Comparison of ENCODE assay signal across 8 mouse cellular contexts in the genomic region with DNA sequence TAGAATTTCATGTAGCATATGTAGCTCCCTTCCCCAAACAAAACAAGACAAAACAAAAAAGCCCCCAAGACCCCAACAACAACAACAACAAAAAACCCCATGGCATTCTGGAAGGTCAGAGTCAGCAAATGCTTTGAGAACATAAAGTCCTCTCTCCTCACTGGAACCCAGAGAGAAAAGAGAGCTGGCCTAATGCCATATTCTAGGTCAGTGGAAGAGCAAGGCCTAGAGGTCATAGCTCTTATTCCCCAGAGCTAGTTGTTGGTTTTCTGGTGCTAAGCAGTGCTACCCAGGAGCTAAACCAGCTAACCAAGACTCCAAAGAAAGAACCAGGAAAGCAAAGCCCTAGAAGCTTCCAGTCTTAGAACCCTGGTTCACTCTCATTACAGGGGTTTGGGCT. TPM values are rescaled to one million over a fixed set of nuclear protein-coding genes. Genes with fewer than 3 reads are reported as not detected.
DNase-seq lines count a peak whose midpoint lies in the region; ATAC-seq lines count a peak whose summit lies in the region.

No protein-coding gene starts in this region.

- DNase-seq in lung, postnatal 4 days: no peak
- DNase-seq in forebrain, embryonic 14.5 days (ENCODE audit: low spot score): no peak
- peak; percentile 27 for DNase-seq in kidney, postnatal 14 days
- DNase-seq in embryo, embryonic 9.5 days (ENCODE audit: extremely low spot score): no peak
- DNase-seq in left cerebral cortex, adult 8-10 months (ENCODE audit: low spot score in 2 of 2): no peak
- no peak for DNase-seq in layer of hippocampus, adult 8-10 months (ENCODE audit: low spot score in 2 of 2)

- no peaks in the 10 kb centered on the region for H3K27me3 ChIP-seq in lung, embryonic 15.5 days
- no peaks in the 10 kb centered on the region for H3K27me3 ChIP-seq in forebrain, embryonic 14.5 days (replicated peaks; ENCODE audit: control insufficient read depth, insufficient read depth, low read length)
- H3K27me3 ChIP-seq in neural tube, embryonic 15.5 days (replicated peaks): no peaks in the 10 kb centered on the region

- no peaks in the 10 kb centered on the region for H3K9me3 ChIP-seq in lung, embryonic 15.5 days
- H3K9me3 ChIP-seq in forebrain, embryonic 14.5 days (replicated peaks; ENCODE audit: control insufficient read depth, low read length): no peaks in the 10 kb centered on the region
- H3K9me3 ChIP-seq in neural tube, embryonic 15.5 days (replicated peaks): no peaks in the 10 kb centered on the region

- H3K9ac ChIP-seq in lung, embryonic 15.5 days: peak overlapping the region; percentile 62
- peak overlapping the region; percentile 68 for H3K9ac ChIP-seq in forebrain, embryonic 14.5 days (ENCODE audit: low read length)
- peak overlapping the region; percentile 59 for H3K9ac ChIP-seq in neural tube, embryonic 15.5 days (replicated peaks)

- H3K27ac ChIP-seq in lung, embryonic 15.5 days: peak overlapping the region; percentile 92; the same call in 1 of the 2 replicates
- H3K27ac ChIP-seq in forebrain, embryonic 14.5 days (ENCODE audit: low read depth, low read length): no peak overlapping the region
- H3K27ac ChIP-seq in neural tube, embryonic 15.5 days (replicated peaks): peak overlapping the region; percentile 92

- H3K4me3 ChIP-seq in lung, embryonic 15.5 days: peak overlapping the region; percentile 66
- H3K4me3 ChIP-seq in forebrain, embryonic 14.5 days (ENCODE audit: low read depth, low read length): peak overlapping the region; percentile 50
- H3K4me3 ChIP-seq in neural tube, embryonic 15.5 days (replicated peaks): peak overlapping the region; percentile 58

- 0 out of 2 replicates have a peak, but pooled peaks cover 8% of the 10 kb centered on the region for H3K36me3 ChIP-seq in lung, embryonic 15.5 days
- H3K36me3 ChIP-seq in forebrain, embryonic 14.5 days (ENCODE audit: control insufficient read depth, insufficient read depth, low read length): peaks cover 15% of the 10 kb centered on the region
- peaks cover 14% of the 10 kb centered on the region for H3K36me3 ChIP-seq in neural tube, embryonic 15.5 days

- no peak for ATAC-seq in lung, embryonic 15.5 days (ENCODE audit: borderline replicate concordance, extremely low read depth, low FRiP score, low TSS enrichment)
- ATAC-seq in forebrain, embryonic 14.5 days: no peak
- ATAC-seq in neural tube, embryonic 15.5 days (ENCODE audit: low FRiP score): no peak

- peak overlapping the region; percentile 59 for H3K4me2 ChIP-seq in lung, embryonic 15.5 days
- H3K4me2 ChIP-seq in forebrain, embryonic 14.5 days (ENCODE audit: low read length): peak overlapping the region; percentile 57
- peak overlapping the region; percentile 67 for H3K4me2 ChIP-seq in neural tube, embryonic 15.5 days

- H3K4me1 ChIP-seq in lung, embryonic 15.5 days: peaks cover 15% of the 10 kb centered on the region
- peaks cover 11% of the 10 kb centered on the region; the same call in 1 of the 2 replicates for H3K4me1 ChIP-seq in forebrain, embryonic 14.5 days (ENCODE audit: control insufficient read depth, insufficient read depth, low read length)
- peaks cover 33% of the 10 kb centered on the region for H3K4me1 ChIP-seq in neural tube, embryonic 15.5 days

RNA-seq across cellular contexts. Expression of a gene that starts 1.0 kb away (rescaled TPM):
- polyA plus RNA-seq in lung, embryonic 15.5 days (2015; fragmentation: Nextera tagmentation; extraction: Ambion mirVana): 225 and 230 TPM in 2 replicates
- 253 and 290 TPM in 2 replicates for polyA plus RNA-seq in forebrain, embryonic 14.5 days (2014; fragmentation: Nextera tagmentation; extraction: Ambion mirVana)
- 276 TPM in 2 replicates for polyA plus RNA-seq in neural tube, embryonic 15.5 days (2015; fragmentation: Nextera tagmentation; extraction: Ambion mirVana)
- 100 to 1,000 TPM; 192 to 222 (median 206) TPM for total RNA-seq in left cerebral cortex, adult 8-10 months (2022)
- 100 to 1,000 TPM; 200 to 214 (median 203) TPM for total RNA-seq in layer of hippocampus, adult 8-10 months (2022)

RNA-seq across cellular contexts. Expression of a gene that starts 1.2 kb away (rescaled TPM):
- polyA plus RNA-seq in lung, embryonic 15.5 days (2015; fragmentation: Nextera tagmentation; extraction: Ambion mirVana): 178 and 183 TPM in 2 replicates
- 148 and 189 TPM in 2 replicates for polyA plus RNA-seq in forebrain, embryonic 14.5 days (2014; fragmentation: Nextera tagmentation; extraction: Ambion mirVana)
- 158 and 163 TPM in 2 replicates for polyA plus RNA-seq in neural tube, embryonic 15.5 days (2015; fragmentation: Nextera tagmentation; extraction: Ambion mirVana)
- total RNA-seq in left cerebral cortex, adult 8-10 months (2022): 100 to 1,000 TPM in 2 of 4 experiments, 10 to 100 TPM in 2; 90.7 to 130 (median 99.7) TPM
- 100 to 1,000 TPM in 2 of 4 experiments, 10 to 100 TPM in 2; 87.5 to 127 (median 98.2) TPM for total RNA-seq in layer of hippocampus, adult 8-10 months (2022)

RNA-seq across cellular contexts. Expression of a gene that starts 11.5 kb away (rescaled TPM):
- polyA plus RNA-seq in lung, embryonic 15.5 days (2015; fragmentation: Nextera tagmentation; extraction: Ambion mirVana): 3.7 and 5.4 TPM in 2 replicates
- 1.1 and 1.8 TPM in 2 replicates for polyA plus RNA-seq in forebrain, embryonic 14.5 days (2014; fragmentation: Nextera tagmentation; extraction: Ambion mirVana)
- polyA plus RNA-seq in neural tube, embryonic 15.5 days (2015; fragmentation: Nextera tagmentation; extraction: Ambion mirVana): 3.6 and 4.8 TPM in 2 replicates
- 10 to 100 TPM in 2 of 4 experiments, 1 to 10 TPM in 2; 7.5 to 11.3 (median 9.3) TPM for total RNA-seq in left cerebral cortex, adult 8-10 months (2022)
- total RNA-seq in layer of hippocampus, adult 8-10 months (2022): 10 to 100 TPM in 1 of 4 experiments, 1 to 10 TPM in 3; 7.5 to 10.4 (median 8.1) TPM

RNA-seq across cellular contexts. Expression of a gene that starts 28.8 kb away (rescaled TPM):
- polyA plus RNA-seq in lung, embryonic 15.5 days (2015; fragmentation: Nextera tagmentation; extraction: Ambion mirVana): 0.30 and 0.67 TPM in 2 replicates
- 0.08 and 0.11 TPM in 2 replicates for polyA plus RNA-seq in forebrain, embryonic 14.5 days (2014; fragmentation: Nextera tagmentation; extraction: Ambion mirVana)
- polyA plus RNA-seq in neural tube, embryonic 15.5 days (2015; fragmentation: Nextera tagmentation; extraction: Ambion mirVana): 0.70 and 0.92 TPM in 2 replicates
- 10 to 100 TPM; 12.1 to 13.3 (median 12.8) TPM for total RNA-seq in left cerebral cortex, adult 8-10 months (2022)
- total RNA-seq in layer of hippocampus, adult 8-10 months (2022): 10 to 100 TPM; 14.3 to 17.3 (median 15.5) TPM

RNA-seq across cellular contexts. Expression of a gene that starts 39.1 kb away (rescaled TPM):
- 0.47 and 0.67 TPM in 2 replicates for polyA plus RNA-seq in lung, embryonic 15.5 days (2015; fragmentation: Nextera tagmentation; extraction: Ambion mirVana)
- 5.4 and 8.0 TPM in 2 replicates for polyA plus RNA-seq in forebrain, embryonic 14.5 days (2014; fragmentation: Nextera tagmentation; extraction: Ambion mirVana)
- 3.6 and 4.5 TPM in 2 replicates for polyA plus RNA-seq in neural tube, embryonic 15.5 days (2015; fragmentation: Nextera tagmentation; extraction: Ambion mirVana)
- total RNA-seq in left cerebral cortex, adult 8-10 months (2022): 100 to 1,000 TPM; 105 to 117 (median 113) TPM
- 100 to 1,000 TPM in 1 of 4 experiments, 10 to 100 TPM in 3; 90.5 to 100 (median 95.6) TPM for total RNA-seq in layer of hippocampus, adult 8-10 months (2022)
